Mouse (Mus musculus): Measurements from ENCODE around the gene Rabepk. TPM values are rescaled to one million over a fixed set of nuclear protein-coding genes. Genes with fewer than 3 reads are reported as not detected.
"Not testable (repeated sequence)": the region's sequence is repeated elsewhere in the genome, so short reads cannot be mapped to it uniquely, and the experiment has no call there.

Rabepk gene
- polyA plus RNA-seq, 1 experiment from 2014 or later = 33.4 TPM

DNA sequence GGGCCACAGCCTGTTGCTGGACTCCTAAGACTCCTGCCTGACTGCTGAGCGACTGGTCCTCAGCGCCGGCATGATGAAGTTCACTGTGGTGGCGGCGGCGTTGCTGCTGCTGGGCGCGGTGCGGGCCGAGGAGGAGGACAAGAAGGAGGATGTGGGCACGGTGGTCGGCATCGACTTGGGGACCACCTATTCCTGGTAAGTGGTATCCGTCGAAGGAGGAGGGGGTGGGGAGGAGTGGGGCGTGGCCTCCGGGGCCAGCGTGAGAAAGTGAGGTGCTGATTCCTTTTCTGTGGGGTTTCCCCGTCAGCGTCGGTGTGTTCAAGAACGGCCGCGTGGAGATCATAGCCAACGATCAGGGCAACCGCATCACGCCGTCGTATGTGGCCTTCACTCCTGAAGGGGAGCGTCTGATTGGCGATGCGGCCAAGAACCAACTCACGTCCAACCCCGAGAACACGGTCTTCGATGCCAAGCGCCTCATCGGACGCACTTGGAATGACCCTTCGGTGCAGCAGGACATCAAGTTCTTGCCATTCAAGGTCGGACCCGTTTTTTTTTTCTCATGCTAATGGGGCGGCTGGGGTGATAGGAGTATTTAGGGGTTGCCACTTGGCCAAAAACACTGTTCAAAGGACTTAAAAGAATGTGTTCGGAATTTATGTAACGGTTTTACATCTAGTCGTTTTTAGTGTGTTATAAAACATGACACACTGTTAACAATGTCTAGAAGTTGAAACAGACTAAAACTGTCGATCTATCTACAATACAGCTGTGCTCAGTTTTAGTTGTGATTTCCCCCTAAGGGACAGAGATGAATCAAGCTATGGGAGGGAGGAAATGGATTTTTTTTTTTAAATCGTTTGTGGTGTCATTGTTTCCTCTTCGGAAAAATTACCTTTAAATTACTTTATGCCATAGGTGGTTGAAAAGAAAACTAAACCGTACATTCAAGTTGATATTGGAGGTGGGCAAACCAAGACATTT is 27.2 kb downstream of the Rabepk start:
- Histone ChIP-seq H3K9ac (ENCODE audit: low read length) (peak overlapping the region; percentile 97), H3K36me3 (ENCODE audit: control insufficient read depth, insufficient read depth, low read length) (peaks cover 30% of the 10 kb centered on the region), H3K4me1 (ENCODE audit: control insufficient read depth, insufficient read depth, low read length) (peaks cover 41% of the 10 kb centered on the region), H3K27ac (ENCODE audit: low read length) (peak overlapping the region; percentile 90), H3K4me2 (ENCODE audit: low read depth, low read length) (peak overlapping the region; percentile 81), H3K9me3 (replicated peaks; ENCODE audit: control insufficient read depth, low read length) (no peaks in the 10 kb centered on the region), H3K4me3 (replicated peaks; ENCODE audit: low read length) (peak overlapping the region; percentile 90), H3K27me3 (ENCODE audit: control insufficient read depth, insufficient read depth, low read length) (no peaks in the 10 kb centered on the region)
- ATAC-seq (ENCODE audit: insufficient read depth, low FRiP score) = no peak; the same call in 1 of the 2 replicates
- 2% methylated on average over 50 of the region's 50 CpGs for WGBS

DNA sequence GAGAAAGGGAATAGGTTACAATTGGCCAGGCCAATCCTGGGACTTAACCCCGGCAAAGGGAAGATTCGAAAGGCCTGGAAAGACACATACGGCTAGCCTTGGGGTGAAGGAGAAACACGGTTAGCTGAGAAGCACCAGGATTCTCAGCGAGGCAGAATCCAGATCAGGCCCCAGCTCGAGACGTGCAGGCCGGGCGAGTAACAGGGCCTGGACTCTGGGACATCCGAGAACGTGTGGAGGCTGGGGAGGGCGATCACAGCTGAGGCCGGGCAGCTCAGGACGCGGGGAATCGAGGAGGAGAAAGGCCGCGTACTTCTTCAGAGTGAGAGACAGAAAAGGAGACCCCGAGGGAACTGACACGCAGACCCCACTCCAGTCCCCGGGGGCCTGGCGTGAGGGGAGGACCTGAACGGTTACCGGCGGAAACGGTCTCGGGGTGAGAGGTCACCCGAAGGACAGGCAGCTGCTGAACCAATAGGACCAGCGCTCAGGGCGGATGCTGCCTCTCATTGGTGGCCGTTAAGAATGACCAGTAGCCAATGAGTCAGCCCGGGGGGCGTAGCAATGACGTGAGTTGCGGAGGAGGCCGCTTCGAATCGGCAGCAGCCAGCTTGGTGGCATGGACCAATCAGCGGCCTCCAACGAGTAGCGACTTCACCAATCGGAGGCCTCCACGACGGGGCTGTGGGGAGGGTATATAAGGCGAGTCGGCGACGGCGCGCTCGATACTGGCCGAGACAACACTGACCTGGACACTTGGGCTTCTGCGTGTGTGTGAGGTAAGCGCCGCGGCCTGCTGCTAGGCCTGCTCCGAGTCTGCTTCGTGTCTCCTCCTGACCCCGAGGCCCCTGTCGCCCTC is 28.1 kb downstream of the Rabepk start, which contains the start of gene Hspa5:
TSS of gene Hspa5 (plus strand) at position 603 of the 859 bp plus-strand sequence.
- H3K4me1 ChIP-seq (ENCODE audit: control insufficient read depth, insufficient read depth, low read length) = peaks cover 38% of the 10 kb centered on the region
- peak within 1 kb of the TSS; percentile 97 for H3K9ac ChIP-seq (ENCODE audit: low read length)
- H3K4me3 ChIP-seq (replicated peaks; ENCODE audit: low read length) = peak within 1 kb of the TSS; percentile 94
- H3K27ac ChIP-seq (ENCODE audit: low read length) = peak within 1 kb of the TSS; percentile 93
- no peaks in the 10 kb centered on the region for H3K27me3 ChIP-seq (ENCODE audit: control insufficient read depth, insufficient read depth, low read length)
- H3K36me3 ChIP-seq (ENCODE audit: control insufficient read depth, insufficient read depth, low read length) = peaks cover 24% of the 10 kb centered on the region
- H3K9me3 ChIP-seq (replicated peaks; ENCODE audit: control insufficient read depth, low read length) = no peaks in the 10 kb centered on the region
- ATAC-seq (ENCODE audit: insufficient read depth, low FRiP score) = peak; percentile 99
- under 1% methylated on average over 60 of the region's 60 CpGs for whole genome bisulfite sequencing
- peak within 1 kb of the TSS; percentile 81 for H3K4me2 ChIP-seq (ENCODE audit: low read depth, low read length)

DNA sequence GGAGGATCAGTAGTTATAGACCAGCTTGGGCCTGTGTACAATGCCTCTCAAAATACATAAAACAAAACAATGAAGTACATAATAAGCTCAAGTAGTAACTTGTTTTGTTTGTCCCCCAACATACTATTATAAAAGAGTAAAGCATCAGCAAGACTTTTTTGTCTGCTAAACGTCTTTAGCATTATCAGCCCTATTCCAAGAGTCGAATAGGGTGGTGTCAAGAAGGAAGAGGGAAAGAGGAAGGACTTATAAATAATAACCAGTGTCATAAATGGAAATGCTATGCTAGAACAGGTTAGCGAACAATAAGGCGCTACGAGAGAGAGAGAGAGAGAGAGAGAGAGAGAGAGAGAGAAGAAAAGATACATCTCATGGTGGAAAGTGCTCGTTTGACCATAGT is 28.8 kb downstream of the Rabepk start:
- H3K9ac ChIP-seq (ENCODE audit: low read length) = peak overlapping the region; percentile 95
- H3K9me3 ChIP-seq (replicated peaks; ENCODE audit: control insufficient read depth, low read length) = no peaks in the 10 kb centered on the region
- H3K4me1 ChIP-seq (ENCODE audit: control insufficient read depth, insufficient read depth, low read length) = peaks cover 33% of the 10 kb centered on the region
- H3K4me3 ChIP-seq (replicated peaks; ENCODE audit: low read length) = peak overlapping the region; percentile 94
- H3K27me3 ChIP-seq (ENCODE audit: control insufficient read depth, insufficient read depth, low read length) = no peaks in the 10 kb centered on the region
- WGBS = 4% methylated on average over 6 of the region's 6 CpGs
- no peak for ATAC-seq (ENCODE audit: insufficient read depth, low FRiP score)
- H3K4me2 ChIP-seq (ENCODE audit: low read depth, low read length) = peak overlapping the region; percentile 73
- peak overlapping the region; percentile 93 for H3K27ac ChIP-seq (ENCODE audit: low read length)
- peaks cover 23% of the 10 kb centered on the region for H3K36me3 ChIP-seq (ENCODE audit: control insufficient read depth, insufficient read depth, low read length)

DNA sequence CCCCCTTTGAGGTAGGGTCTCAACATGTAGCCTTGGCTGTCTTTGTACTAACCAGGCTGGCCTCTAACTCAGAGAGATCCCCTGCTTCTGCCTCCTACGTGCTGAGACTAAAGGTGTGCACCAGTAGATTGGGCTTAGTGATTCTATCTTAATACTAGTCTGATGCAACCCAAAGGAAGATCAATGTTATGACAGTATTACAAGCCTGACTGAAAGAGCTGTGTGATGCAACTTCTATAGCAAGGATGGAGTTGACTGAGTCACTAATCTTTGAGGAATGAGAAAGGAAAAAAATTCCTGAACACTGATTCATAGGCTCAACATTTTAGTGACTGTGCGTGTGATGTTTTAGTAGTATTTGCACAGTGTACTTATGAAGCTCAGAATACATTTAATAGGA is 29.7 kb downstream of the Rabepk start:
- no peaks in the 10 kb centered on the region for H3K9me3 ChIP-seq (replicated peaks; ENCODE audit: control insufficient read depth, low read length)
- no peak overlapping the region for H3K4me3 ChIP-seq (replicated peaks; ENCODE audit: low read length)
- no peaks in the 10 kb centered on the region for H3K27me3 ChIP-seq (ENCODE audit: control insufficient read depth, insufficient read depth, low read length)
- WGBS = 83% methylated on average over 2 of the region's 2 CpGs
- H3K4me2 ChIP-seq (ENCODE audit: low read depth, low read length) = no peak overlapping the region
- H3K9ac ChIP-seq (ENCODE audit: low read length) = no peak overlapping the region
- H3K36me3 ChIP-seq (ENCODE audit: control insufficient read depth, insufficient read depth, low read length) = peaks cover 15% of the 10 kb centered on the region
- peak overlapping the region; percentile 31; the same call in 1 of the 2 replicates for H3K27ac ChIP-seq (ENCODE audit: low read length)
- no peak for ATAC-seq (ENCODE audit: insufficient read depth, low FRiP score)
- H3K4me1 ChIP-seq (ENCODE audit: control insufficient read depth, insufficient read depth, low read length) = peaks cover 25% of the 10 kb centered on the region

DNA sequence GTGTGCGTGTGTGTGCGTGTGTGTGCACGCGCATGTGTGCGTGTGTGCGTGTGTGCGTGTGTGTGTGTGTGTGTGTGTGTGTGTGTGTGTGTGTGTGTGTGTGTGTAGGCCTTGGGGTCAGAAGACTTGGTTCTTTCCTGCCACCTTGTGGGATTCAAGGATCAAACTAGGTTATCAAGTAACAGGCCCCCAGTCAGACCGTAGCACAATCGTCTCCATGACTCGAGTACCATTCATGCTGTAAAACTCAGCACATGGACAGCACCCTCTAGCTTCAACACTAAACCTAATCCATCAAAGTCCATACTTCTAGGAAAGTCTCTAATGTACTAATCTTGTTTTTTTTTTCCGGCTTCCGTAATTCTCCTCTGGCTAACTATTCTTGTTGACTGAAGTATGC is 34.9 kb downstream of the Rabepk start:
- ATAC-seq (ENCODE audit: insufficient read depth, low FRiP score) = no peak
- H3K9me3 ChIP-seq (replicated peaks; ENCODE audit: control insufficient read depth, low read length) = no peaks in the 10 kb centered on the region
- no peak overlapping the region for H3K9ac ChIP-seq (ENCODE audit: low read length)
- no peaks in the 10 kb centered on the region for H3K4me1 ChIP-seq (ENCODE audit: control insufficient read depth, insufficient read depth, low read length)
- H3K4me3 ChIP-seq (replicated peaks; ENCODE audit: low read length) = no peak overlapping the region
- WGBS = 58% methylated on average over 12 of the region's 12 CpGs
- no peaks in the 10 kb centered on the region for H3K27me3 ChIP-seq (ENCODE audit: control insufficient read depth, insufficient read depth, low read length)
- no peaks in the 10 kb centered on the region for H3K36me3 ChIP-seq (ENCODE audit: control insufficient read depth, insufficient read depth, low read length)
- H3K4me2 ChIP-seq (ENCODE audit: low read depth, low read length) = no peak overlapping the region
- no peak overlapping the region for H3K27ac ChIP-seq (ENCODE audit: low read length)

DNA sequence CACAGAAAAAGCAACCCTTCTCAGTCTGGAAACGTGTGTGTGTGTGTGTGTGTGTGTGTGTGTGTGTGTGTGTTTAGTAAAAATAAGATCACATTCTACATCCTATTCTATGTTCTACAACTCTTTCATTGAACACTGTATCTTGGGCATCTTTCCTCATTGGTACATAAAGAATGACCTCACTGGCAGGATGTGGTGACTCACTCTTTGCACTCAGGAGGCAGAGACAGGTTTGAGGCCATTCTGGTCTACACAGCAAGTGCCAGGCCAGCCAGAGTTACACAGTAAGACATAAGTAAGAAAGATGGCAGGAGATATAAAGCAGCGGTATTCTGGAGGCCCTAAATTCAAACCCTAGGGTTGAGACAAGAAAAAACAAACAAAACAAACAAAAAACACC is 36.8 kb downstream of the Rabepk start:
- no peak overlapping the region for H3K4me3 ChIP-seq (replicated peaks; ENCODE audit: low read length)
- no peaks in the 10 kb centered on the region for H3K4me1 ChIP-seq (ENCODE audit: control insufficient read depth, insufficient read depth, low read length)
- H3K36me3 ChIP-seq (ENCODE audit: control insufficient read depth, insufficient read depth, low read length) = no peaks in the 10 kb centered on the region
- WGBS = 46% methylated on average over 2 of the region's 2 CpGs
- H3K27ac ChIP-seq (ENCODE audit: low read length) = no peak overlapping the region
- H3K9ac ChIP-seq (ENCODE audit: low read length) = no peak overlapping the region
- no peak overlapping the region for H3K4me2 ChIP-seq (ENCODE audit: low read depth, low read length)
- no peaks in the 10 kb centered on the region for H3K27me3 ChIP-seq (ENCODE audit: control insufficient read depth, insufficient read depth, low read length)
- H3K9me3 ChIP-seq (replicated peaks; ENCODE audit: control insufficient read depth, low read length) = no peaks in the 10 kb centered on the region
- ATAC-seq (ENCODE audit: insufficient read depth, low FRiP score) = no peak

DNA sequence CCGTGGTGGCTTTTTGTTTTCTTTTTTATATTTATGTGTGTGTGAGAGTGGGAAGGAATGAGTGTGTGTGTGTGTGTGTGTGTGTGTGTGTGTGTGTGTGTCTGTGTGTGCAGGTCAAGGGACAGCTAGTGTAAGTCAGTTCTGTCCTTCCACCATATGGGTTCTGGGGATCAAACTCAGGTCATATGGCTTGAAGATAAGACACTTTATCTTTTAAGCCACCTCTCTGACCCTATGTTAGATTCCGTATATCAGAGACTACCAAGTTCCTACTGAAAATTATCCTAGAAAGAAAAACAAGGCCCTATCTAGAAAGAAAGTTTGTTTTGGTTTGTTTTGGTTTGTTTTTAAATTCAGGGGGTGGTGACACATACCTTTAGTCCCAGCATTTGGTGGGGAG is 37.5 kb downstream of the Rabepk start:
- no peak for ATAC-seq (ENCODE audit: insufficient read depth, low FRiP score)

DNA sequence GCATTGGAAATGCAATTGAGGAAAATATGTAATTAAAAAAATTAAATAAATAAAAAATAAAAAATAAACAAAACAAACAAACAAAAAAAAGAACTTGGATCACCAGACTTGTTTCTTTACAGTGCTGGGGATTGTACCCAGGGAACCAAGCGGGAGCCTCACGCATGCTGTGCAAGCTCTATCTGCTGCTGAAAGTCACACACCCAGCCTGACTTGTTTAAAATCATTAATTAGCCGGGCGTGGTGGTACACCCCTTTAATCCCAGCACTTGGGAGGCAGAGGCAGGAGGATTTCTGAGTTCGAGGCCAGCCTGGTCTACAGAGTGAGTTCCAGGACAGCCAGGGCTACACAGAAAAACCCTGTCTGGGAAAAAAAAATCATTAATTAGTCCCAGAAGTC is 38.4 kb downstream of the Rabepk start:
- not testable (repeated sequence) for ATAC-seq (ENCODE audit: insufficient read depth, low FRiP score); H3K9me3 ChIP-seq (replicated peaks; ENCODE audit: control insufficient read depth, low read length)
- WGBS = 86% methylated on average over 5 of the region's 5 CpGs

More for the DNA sequence above, 37.5 kb downstream of the Rabepk start:
- no peak overlapping the region for H3K4me3 ChIP-seq (replicated peaks; ENCODE audit: low read length)
- no peak overlapping the region for H3K9ac ChIP-seq (ENCODE audit: low read length)
- H3K36me3 ChIP-seq (ENCODE audit: control insufficient read depth, insufficient read depth, low read length) = no peaks in the 10 kb centered on the region
- H3K4me2 ChIP-seq (ENCODE audit: low read depth, low read length) = no peak overlapping the region
- 64% methylated on average over 2 of the region's 2 CpGs for WGBS
- no peaks in the 10 kb centered on the region for H3K27me3 ChIP-seq (ENCODE audit: control insufficient read depth, insufficient read depth, low read length)
- no peak overlapping the region for H3K27ac ChIP-seq (ENCODE audit: low read length)
- H3K9me3 ChIP-seq (replicated peaks; ENCODE audit: control insufficient read depth, low read length) = no peaks in the 10 kb centered on the region
- H3K4me1 ChIP-seq (ENCODE audit: control insufficient read depth, insufficient read depth, low read length) = no peaks in the 10 kb centered on the region

DNA sequence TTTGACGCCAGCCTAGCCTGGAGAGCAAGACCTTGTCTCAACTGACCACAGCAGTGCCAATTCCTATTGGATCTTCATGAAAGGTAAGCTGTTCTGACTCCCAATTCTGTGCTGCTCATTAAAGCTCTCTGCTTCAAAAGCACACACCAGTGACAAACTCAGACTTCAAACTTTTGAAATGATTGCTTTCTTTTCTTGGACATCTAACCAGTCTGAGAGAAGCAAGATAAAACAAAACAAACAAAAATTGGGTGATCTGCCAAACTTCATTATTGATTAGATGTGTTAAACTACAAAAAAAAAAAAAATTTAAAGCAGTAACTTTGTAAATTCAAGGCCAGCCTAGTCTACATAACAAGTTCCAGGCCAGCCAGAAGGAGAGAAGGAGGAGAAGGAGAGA is 42.4 kb downstream of the Rabepk start:
- no peak overlapping the region for H3K27ac ChIP-seq (ENCODE audit: low read length)
- no peak overlapping the region for H3K4me2 ChIP-seq (ENCODE audit: low read depth, low read length)
- H3K9me3 ChIP-seq (replicated peaks; ENCODE audit: control insufficient read depth, low read length) = no peaks in the 10 kb centered on the region
- 77% methylated on average over 1 of the region's 1 CpGs for WGBS
- H3K4me1 ChIP-seq (ENCODE audit: control insufficient read depth, insufficient read depth, low read length) = peaks cover 8% of the 10 kb centered on the region
- no peaks in the 10 kb centered on the region for H3K27me3 ChIP-seq (ENCODE audit: control insufficient read depth, insufficient read depth, low read length)
- H3K9ac ChIP-seq (ENCODE audit: low read length) = no peak overlapping the region
- no peak for ATAC-seq (ENCODE audit: insufficient read depth, low FRiP score)
- no peak overlapping the region for H3K4me3 ChIP-seq (replicated peaks; ENCODE audit: low read length)
- no peaks in the 10 kb centered on the region for H3K36me3 ChIP-seq (ENCODE audit: control insufficient read depth, insufficient read depth, low read length)

More for the DNA sequence above, 38.4 kb downstream of the Rabepk start:
- H3K36me3 ChIP-seq (ENCODE audit: control insufficient read depth, insufficient read depth, low read length); H3K27me3 ChIP-seq (ENCODE audit: control insufficient read depth, insufficient read depth, low read length); H3K4me3 ChIP-seq (replicated peaks; ENCODE audit: low read length); H3K4me2 ChIP-seq (ENCODE audit: low read depth, low read length); H3K27ac ChIP-seq (ENCODE audit: low read length); H3K4me1 ChIP-seq (ENCODE audit: control insufficient read depth, insufficient read depth, low read length); H3K9ac ChIP-seq (ENCODE audit: low read length): not testable (repeated sequence)

Measured in stomach, embryonic 16.5 days (tissue).